Mouse (Mus musculus) olfactory bulb, adult 2 months (tissue): ENCODE data around the gene Hnrnpul1. TPM values are rescaled to one million over a fixed set of nuclear protein-coding genes. Genes with fewer than 3 reads are reported as not detected.
A peak's percentile ranks its signal among the peaks of the same experiment; 100 is the strongest.

ENCODE experiments used
- H3K27ac ChIP-seq: fragments of 200-500 bp; 2 replicates; pipeline ENCODE4 v1.5.1; 2012; ENCODE audit warnings: low read depth, low read length; ENCODE audit not compliant: insufficient read depth
- H3K4me1 ChIP-seq: fragments of 200-500 bp; 2 replicates; pipeline ENCODE4 v1.6.1; 2012; ENCODE audit warnings: low read length; ENCODE audit not compliant: control insufficient read depth, insufficient read depth
- H3K4me3 ChIP-seq: fragments of 200-500 bp; 2 replicates; pipeline ENCODE4 v1.5.1; 2012; ENCODE audit warnings: mild to moderate bottlenecking, low read depth, low read length, moderate library complexity; ENCODE audit not compliant: insufficient read depth
- CTCF ChIP-seq: fragments of 200-500 bp; IDR thresholded peaks from 2 replicates; pipeline ENCODE4 v1.5.1; 2012; ENCODE audit warnings: low read depth, mild to moderate bottlenecking, low read length, moderate library complexity; ENCODE audit not compliant: insufficient read depth
- POLR2A ChIP-seq: fragments of 200-500 bp; IDR thresholded peaks from 2 replicates; pipeline ENCODE4 v1.6.1; 2012; ENCODE audit warnings: mild to moderate bottlenecking, low read depth, low read length, moderate library complexity; ENCODE audit not compliant: insufficient read depth
- WGBS: fragments of 180-500 bp; shearing (Covaris S2); methylation state at CpG from one replicate; pipeline ENCODE4 v1.1.7; 2018; 5-methylcytosine and 5-hydroxymethylcytosine counted together
- polyA plus RNA-seq: library from polyadenylated mRNA; stranded (reverse); fragments of >200 nt; gene quantifications from 2 replicates; pipeline ENCODE4 v1.2.4, GENCODE M21; 2012; ENCODE audit warnings: low replicate concordance; ENCODE audit not compliant: missing spikeins, insufficient read depth, insufficient read length

Hnrnpul1 gene
- polyA plus RNA-seq, 1 experiment: 160 TPM

- H3K4me3 ChIP-seq: peak overlapping the region; percentile 47
- H3K27ac ChIP-seq: no peak overlapping the region
- TF ChIP-seq POLR2A (no peak), CTCF (no peak)
- peaks cover 9% of the 10 kb centered on the region for H3K4me1 ChIP-seq
- 29% methylated on average over 11 of the region's 11 CpGs for WGBS
Observed at GRCm38 (mm10) chr7:25781937-25782610, 27.5 kb upstream of the Hnrnpul1 start.

- TF ChIP-seq POLR2A (no peak), CTCF (no peak)
- WGBS: 7% methylated on average over 33 of the region's 33 CpGs
- H3K27ac ChIP-seq: peak overlapping the region; percentile 12
- peaks cover 9% of the 10 kb centered on the region for H3K4me1 ChIP-seq
- peak overlapping the region; percentile 47 for H3K4me3 ChIP-seq
Observed at GRCm38 (mm10) chr7:25781321-25781936, 26.9 kb upstream of the Hnrnpul1 start.

GRCm38 (mm10) chr7:25780753-25781152, 26.2 kb upstream of the Hnrnpul1 start:
- Histone ChIP-seq H3K27ac (peak overlapping the region; percentile 12; the same call in 1 of the 2 replicates), H3K4me1 (peaks cover 9% of the 10 kb centered on the region)
- WGBS: 54% methylated on average over 4 of the region's 4 CpGs

GRCm38 (mm10) chr7:25780021-25780420, 25.5 kb upstream of the Hnrnpul1 start:
- H3K4me3 ChIP-seq: no peak overlapping the region
- no peak overlapping the region for H3K27ac ChIP-seq
- no peak for TF ChIP-seq POLR2A
- no peak for TF ChIP-seq CTCF
- WGBS: 94% methylated on average over 5 of the region's 5 CpGs
- peaks cover 9% of the 10 kb centered on the region for H3K4me1 ChIP-seq

More at GRCm38 (mm10) chr7:25780753-25781152, 26.2 kb upstream of the Hnrnpul1 start:
- TF ChIP-seq POLR2A (no peak), CTCF (no peak)
- H3K4me3 ChIP-seq: no peak overlapping the region

GRCm38 (mm10) chr7:25768229-25768628, 13.7 kb upstream of the Hnrnpul1 start:
- TF ChIP-seq POLR2A (no peak), CTCF (no peak)

GRCm38 (mm10) chr7:25766108-25766507, 11.6 kb upstream of the Hnrnpul1 start:
- Histone ChIP-seq H3K4me3 (no peak overlapping the region), H3K4me1 (peaks cover 3% of the 10 kb centered on the region; the same call in 1 of the 2 replicates), H3K27ac (no peak overlapping the region)
- WGBS: 88% methylated on average over 6 of the region's 6 CpGs
- TF ChIP-seq CTCF: no peak

More at GRCm38 (mm10) chr7:25768229-25768628, 13.7 kb upstream of the Hnrnpul1 start:
- Histone ChIP-seq H3K27ac (no peak overlapping the region), H3K4me3 (no peak overlapping the region), H3K4me1 (peaks cover 3% of the 10 kb centered on the region; the same call in 1 of the 2 replicates)
- WGBS: 97% methylated on average over 5 of the region's 5 CpGs

- Histone ChIP-seq H3K4me1 (peaks cover 3% of the 10 kb centered on the region; the same call in 1 of the 2 replicates), H3K27ac (no peak overlapping the region), H3K4me3 (no peak overlapping the region)
- TF ChIP-seq CTCF: no peak
- TF ChIP-seq POLR2A: no peak
- WGBS: 79% methylated on average over 5 of the region's 5 CpGs
Observed at GRCm38 (mm10) chr7:25764221-25764620, 9.7 kb upstream of the Hnrnpul1 start.

- H3K4me1 ChIP-seq: peaks cover 3% of the 10 kb centered on the region; the same call in 1 of the 2 replicates
- no peak overlapping the region for H3K4me3 ChIP-seq
- 82% methylated on average over 11 of the region's 11 CpGs for WGBS
- TF ChIP-seq CTCF: no peak
- no peak for TF ChIP-seq POLR2A
- H3K27ac ChIP-seq: no peak overlapping the region
Observed at GRCm38 (mm10) chr7:25763678-25764077, 9.1 kb upstream of the Hnrnpul1 start.

GRCm38 (mm10) chr7:25761354-25761753, 6.8 kb upstream of the Hnrnpul1 start:
- no peak overlapping the region for H3K4me3 ChIP-seq
- no peak overlapping the region for H3K27ac ChIP-seq
- WGBS: 47% methylated on average over 10 of the region's 10 CpGs
- H3K4me1 ChIP-seq: no peaks in the 10 kb centered on the region
- no peak for TF ChIP-seq CTCF
- no peak for TF ChIP-seq POLR2A
